In the genomic region with DNA sequence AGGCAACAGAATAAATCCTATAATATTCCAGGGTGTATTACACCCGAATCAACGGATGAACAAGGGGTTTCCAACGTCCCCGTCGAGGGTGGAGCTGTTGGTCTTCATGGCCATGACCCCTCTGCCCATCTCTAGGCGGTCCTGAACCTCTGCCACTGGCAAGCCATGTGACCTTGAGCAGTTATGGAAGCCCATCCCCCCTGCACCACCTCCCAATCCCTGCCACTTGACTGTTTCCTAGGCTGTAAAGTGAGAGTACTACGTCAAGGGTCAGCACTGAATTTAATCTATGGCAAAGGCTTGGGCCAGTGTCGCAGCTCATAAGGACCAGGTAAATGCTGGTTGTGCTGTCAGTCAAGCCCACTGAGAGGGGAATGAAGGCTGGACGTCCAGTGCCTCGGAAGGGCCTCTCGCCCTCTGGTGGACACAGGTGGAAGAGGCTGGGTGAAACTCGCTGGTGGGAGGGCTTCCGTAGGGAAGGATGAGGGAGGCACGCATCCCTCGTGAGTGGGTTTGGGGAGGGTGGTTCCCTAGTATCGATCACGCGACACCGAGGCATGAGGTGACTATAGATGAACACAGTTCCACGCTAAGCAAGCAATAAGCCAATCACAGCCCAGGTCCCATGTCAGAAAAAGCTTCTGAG, we compare ENCODE assay signal across 8 mouse cellular contexts. TPM values are rescaled to one million over a fixed set of nuclear protein-coding genes. Genes with fewer than 3 reads are reported as not detected.
A peak's percentile ranks its signal among the peaks of the same experiment; 100 is the strongest.
DNase-seq lines count a peak whose midpoint lies in the region; ATAC-seq lines count a peak whose summit lies in the region.

No protein-coding gene starts in this region.

- H3K36me3 ChIP-seq in embryonic facial prominence, embryonic 11.5 days (replicated peaks; ENCODE audit: control insufficient read depth, insufficient read depth, low read depth, low read length), result no peaks in the 10 kb centered on the region
- H3K36me3 ChIP-seq in limb, embryonic 13.5 days, result peaks cover 24% of the 10 kb centered on the region

- no peak overlapping the region for H3K9ac ChIP-seq in embryonic facial prominence, embryonic 11.5 days (replicated peaks; ENCODE audit: low read length)
- H3K9ac ChIP-seq in limb, embryonic 13.5 days, result no peak overlapping the region

- DNase-seq in layer of hippocampus, adult 11-12 months (ENCODE audit: low spot score), result peak; percentile 49
- DNase-seq in layer of hippocampus, adult 9-10 months (ENCODE audit: low spot score), result no peak
- DNase-seq in ES-CJ7 (ENCODE audit: low read depth, low spot score), result peak; percentile 61
- DNase-seq in embryonic facial prominence, embryonic 11.5 days (ENCODE audit: low spot score), result peak; percentile 70
- peak; percentile 77 for DNase-seq in heart, postnatal 4 days
- no peak for DNase-seq in ovary, postnatal 36 days (ENCODE audit: low spot score)

- no peak overlapping the region for H3K27ac ChIP-seq in embryonic facial prominence, embryonic 11.5 days (replicated peaks; ENCODE audit: low read depth, low read length)
- H3K27ac ChIP-seq in limb, embryonic 13.5 days, result no peak overlapping the region

- ATAC-seq in embryonic facial prominence, embryonic 11.5 days (replicated peaks; ENCODE audit: insufficient number of reproducible peaks, low FRiP score, low TSS enrichment, low read depth), result no peak
- no peak for ATAC-seq in limb, embryonic 13.5 days (ENCODE audit: low FRiP score, low read depth)
- peak; percentile 38; the same call in 1 of the 2 replicates for ATAC-seq in monocyte, adult 5-6 weeks (replicated peaks; ENCODE audit: insufficient number of reproducible peaks, low FRiP score, low TSS enrichment, poor library complexity, severe bottlenecking)

- no peaks in the 10 kb centered on the region for H3K9me3 ChIP-seq in embryonic facial prominence, embryonic 11.5 days (replicated peaks; ENCODE audit: control insufficient read depth, low read length)
- H3K9me3 ChIP-seq in limb, embryonic 13.5 days, result no peaks in the 10 kb centered on the region

- H3K4me1 ChIP-seq in embryonic facial prominence, embryonic 11.5 days (ENCODE audit: control insufficient read depth, insufficient read depth, low read length), result no peaks in the 10 kb centered on the region
- H3K4me1 ChIP-seq in limb, embryonic 13.5 days, result peaks cover 8% of the 10 kb centered on the region; the same call in 1 of the 2 replicates

- WGBS in embryonic facial prominence, embryonic 11.5 days, result 29% methylated on average over 20 of the region's 20 CpGs
- WGBS in limb, embryonic 13.5 days, result 32% methylated on average over 20 of the region's 20 CpGs

- H3K27me3 ChIP-seq in embryonic facial prominence, embryonic 11.5 days (ENCODE audit: control insufficient read depth, insufficient read depth, low read length), result no peaks in the 10 kb centered on the region
- H3K27me3 ChIP-seq in limb, embryonic 13.5 days, result no peaks in the 10 kb centered on the region

- no peak overlapping the region for H3K4me3 ChIP-seq in embryonic facial prominence, embryonic 11.5 days (ENCODE audit: low read depth, low read length)
- no peak overlapping the region for H3K4me3 ChIP-seq in limb, embryonic 13.5 days

- H3K4me2 ChIP-seq in embryonic facial prominence, embryonic 11.5 days (ENCODE audit: low read depth, low read length), result no peak overlapping the region
- peak overlapping the region; percentile 31; the same call in 1 of the 2 replicates for H3K4me2 ChIP-seq in limb, embryonic 13.5 days (replicated peaks)

RNA-seq across cellular contexts. Expression of a gene that starts 18.8 kb away (rescaled TPM):
- 24.3 and 24.7 TPM in 2 replicates for polyA plus RNA-seq in embryonic facial prominence, embryonic 11.5 days (2014; fragmentation: Nextera tagmentation; extraction: Ambion mirVana)
- total RNA-seq in heart, postnatal 4 days (2021), result 10 to 100 TPM; 19.4 to 19.7 TPM
- 26.0 and 29.2 TPM in 2 replicates for polyA plus RNA-seq in limb, embryonic 13.5 days (2015; fragmentation: Nextera tagmentation; extraction: Ambion mirVana)
- total RNA-seq in monocyte, adult 5-6 weeks (2017), result 0.11 TPM in 1 of 3 replicates, not detected in the others

RNA-seq across cellular contexts. Expression of a gene that starts 55.5 kb away (rescaled TPM):
- 78.0 and 87.0 TPM in 2 replicates for polyA plus RNA-seq in embryonic facial prominence, embryonic 11.5 days (2014; fragmentation: Nextera tagmentation; extraction: Ambion mirVana)
- total RNA-seq in heart, postnatal 4 days (2021), result 10 to 100 TPM; 31.5 to 33.2 TPM
- polyA plus RNA-seq in limb, embryonic 13.5 days (2015; fragmentation: Nextera tagmentation; extraction: Ambion mirVana), result 75.7 and 81.8 TPM in 2 replicates
- total RNA-seq in monocyte, adult 5-6 weeks (2017), result 64.6 to 83.4 TPM (median 66.6 TPM) in 3 replicates

Comparison
In these comparisons a context has a peak if more than half of its experiments do, and no peak if none do; other contexts are left out.
1. DNase-seq: peak in layer of hippocampus, adult 11-12 months (single experiment), ES-CJ7 (single experiment), embryonic facial prominence, embryonic 11.5 days (single experiment) and heart, postnatal 4 days (single experiment); none in layer of hippocampus, adult 9-10 months (single experiment) and ovary, postnatal 36 days (single experiment).
2. RNA of a gene that starts 18.8 kb away (total RNA-seq): 19.4 to 19.7 TPM in heart, postnatal 4 days; 0.11 TPM in monocyte, adult 5-6 weeks; every median in the first group is over 10 times any median in the second.